Mouse (Mus musculus) neural tube, embryonic 14.5 days (tissue): ENCODE measurements around the gene Hist1h4n. TPM values are rescaled to one million over a fixed set of nuclear protein-coding genes. Genes with fewer than 3 reads are reported as not detected.
"Not testable (repeated sequence)": the region's sequence is repeated elsewhere in the genome, so short reads cannot be mapped to it uniquely, and the experiment has no call there.

ENCODE experiments used
- ATAC-seq: fragments of 200-750 bp; cut with Nextera tagmentation; 2 replicates; pipeline ENCODE4 v1.8.0; 2017; ENCODE audit warnings: low read depth, mild to moderate bottlenecking, moderate TSS enrichment, moderate library complexity
- H3K27ac ChIP-seq: fragments of 300-500 bp; sonication (generic); 2 replicates; pipeline ENCODE4 v1.5.1; 2014; ENCODE audit warnings: low read depth, mild to moderate bottlenecking, control low read depth, low read length, moderate library complexity, mixed read lengths
- H3K27me3 ChIP-seq: fragments of 300-500 bp; sonication (generic); 2 replicates; pipeline ENCODE4 v1.6.1; 2014; ENCODE audit warnings: low read length; ENCODE audit not compliant: control insufficient read depth, insufficient read depth
- H3K36me3 ChIP-seq: fragments of 300-500 bp; sonication (generic); 2 replicates; pipeline ENCODE4 v1.6.1; 2014; ENCODE audit warnings: low read length, mixed read lengths; ENCODE audit not compliant: control insufficient read depth, insufficient read depth
- H3K4me1 ChIP-seq: fragments of 300-500 bp; sonication (generic); 2 replicates; pipeline ENCODE4 v1.6.1; 2014; ENCODE audit warnings: low read length; ENCODE audit not compliant: control insufficient read depth, insufficient read depth
- H3K4me2 ChIP-seq: fragments of 300-500 bp; sonication (generic); 2 replicates; pipeline ENCODE4 v1.6.1; 2014; ENCODE audit warnings: mild to moderate bottlenecking, low read depth, low read length, control low read depth
- H3K4me3 ChIP-seq: fragments of 300-500 bp; sonication (generic); 2 replicates; pipeline ENCODE4 v1.5.1; 2014; ENCODE audit warnings: low read depth, low read length, control low read depth, mixed read lengths
- H3K9ac ChIP-seq: fragments of 300-500 bp; sonication (generic); replicated peaks from 2 replicates; pipeline ENCODE4 v1.6.1; 2014; ENCODE audit warnings: low read depth, mild to moderate bottlenecking, control low read depth, low read length, mixed read lengths
- H3K9me3 ChIP-seq: fragments of 300-500 bp; sonication (generic); 2 replicates; pipeline ENCODE4 v1.6.1; 2016; ENCODE audit warnings: low read length; ENCODE audit not compliant: control insufficient read depth
- WGBS: fragments of 180-500 bp; shearing (Covaris S2); extraction: QIAGEN DNeasy Blood & Tissue Kit; methylation state at CpG from one replicate; pipeline ENCODE4 v1.1.7; 2014; 5-methylcytosine and 5-hydroxymethylcytosine counted together
- polyA plus RNA-seq: library from polyadenylated mRNA; unstranded; fragments of >200 nt; fragmentation: Nextera tagmentation; extraction: Ambion mirVana; gene quantifications from 2 replicates; pipeline ENCODE4 v1.2.1, GENCODE M21; 2014

Hist1h4n gene
- polyA plus RNA-seq, 1 experiment from 2014 or later: 4.7 TPM

DNA sequence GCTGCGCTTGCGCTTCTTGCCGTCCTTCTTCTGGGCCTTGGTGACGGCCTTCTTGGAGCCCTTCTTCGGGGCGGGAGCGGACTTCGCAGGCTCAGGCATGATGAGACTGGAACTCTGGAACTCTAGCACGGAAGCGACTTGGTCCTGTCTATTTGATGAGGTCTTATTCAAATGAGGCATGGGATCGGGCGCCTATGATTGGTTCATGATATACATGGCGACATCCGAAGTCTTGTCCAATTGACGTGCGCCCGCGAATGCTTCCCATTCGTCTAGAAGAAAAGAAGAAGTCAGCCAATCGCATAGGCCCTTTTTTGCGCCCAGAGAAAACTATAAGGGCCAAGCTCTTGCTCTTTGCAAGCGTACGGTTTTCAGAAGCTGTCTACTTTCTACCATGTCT, 21.9 kb downstream of the Hist1h4n start, which contains the start of the genes Hist1h2bq and Hist1h2ao:
Gene Hist1h2bq, minus strand, starts transcription at position 125 of the 400 bp plus-strand sequence.
Gene Hist1h2ao, plus strand, starts transcription at position 393 of the 400 bp plus-strand sequence.
- H3K36me3 ChIP-seq: not testable (repeated sequence)

GRCm38 (mm10) chr13:21803058-21803457, 28.9 kb downstream of the Hist1h4n start:
- H3K9me3 ChIP-seq, H3K4me3 ChIP-seq, H3K4me2 ChIP-seq, H3K4me1 ChIP-seq, H3K36me3 ChIP-seq, H3K27me3 ChIP-seq, H3K9ac ChIP-seq, H3K27ac ChIP-seq: not testable (repeated sequence)
- no CpG with 5 or more reads among the region's 4 CpGs for WGBS
- peak; percentile 68; the same call in 1 of the 2 replicates for ATAC-seq

More for the DNA sequence above, 21.9 kb downstream of the Hist1h4n start, which contains the start of the genes Hist1h2bq and Hist1h2ao:
- not testable (repeated sequence) for H3K27ac ChIP-seq, H3K9ac ChIP-seq, H3K4me2 ChIP-seq, H3K4me3 ChIP-seq, H3K4me1 ChIP-seq, H3K27me3 ChIP-seq, H3K9me3 ChIP-seq
- ATAC-seq: peak; percentile 98
- WGBS: no CpG with 5 or more reads among the region's 23 CpGs

DNA sequence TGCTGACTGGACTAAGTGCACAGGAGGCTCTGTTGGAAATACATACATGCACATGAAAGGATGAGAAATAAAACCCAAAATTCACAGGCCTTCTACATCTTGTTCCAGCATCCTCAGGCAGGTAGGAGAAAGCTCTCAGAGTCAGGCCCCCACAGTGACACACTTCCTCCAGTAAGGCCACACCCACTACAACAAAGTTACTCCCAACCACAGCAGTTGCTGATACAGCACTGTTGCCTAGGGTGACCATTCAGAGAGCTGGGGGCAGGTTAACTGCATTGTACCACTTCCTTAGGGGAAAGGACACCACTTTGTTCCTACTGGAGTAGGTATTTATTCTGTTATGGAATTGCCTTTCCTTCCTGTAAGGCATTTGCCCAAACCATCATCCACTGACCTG, 34.8 kb downstream of the Hist1h4n start:
- H3K36me3 ChIP-seq, H3K4me1 ChIP-seq, H3K27ac ChIP-seq, H3K9me3 ChIP-seq, ATAC-seq, H3K4me3 ChIP-seq, H3K4me2 ChIP-seq, H3K9ac ChIP-seq, H3K27me3 ChIP-seq: not testable (repeated sequence)

- ATAC-seq: no peak
- no peak overlapping the region for H3K4me3 ChIP-seq
- 91% methylated on average over 7 of the region's 7 CpGs for WGBS
- no peaks in the 10 kb centered on the region for H3K9me3 ChIP-seq
- no peaks in the 10 kb centered on the region for H3K27me3 ChIP-seq
- no peaks in the 10 kb centered on the region for H3K4me1 ChIP-seq
- H3K4me2 ChIP-seq: no peak overlapping the region
- H3K27ac ChIP-seq: no peak overlapping the region
- H3K9ac ChIP-seq: no peak overlapping the region
- no peaks in the 10 kb centered on the region for H3K36me3 ChIP-seq
Observed at GRCm38 (mm10) chr13:21795584-21795983, 36.4 kb downstream of the Hist1h4n start.

- H3K9ac ChIP-seq: no peak overlapping the region
- H3K9me3 ChIP-seq: no peaks in the 10 kb centered on the region
- 7% methylated on average over 17 of the region's 18 CpGs for WGBS
- H3K4me1 ChIP-seq: peaks cover 12% of the 10 kb centered on the region
- H3K27me3 ChIP-seq: no peaks in the 10 kb centered on the region
- H3K4me2 ChIP-seq: peak overlapping the region; percentile 40
- no peak overlapping the region for H3K27ac ChIP-seq
- no peak for ATAC-seq
- H3K4me3 ChIP-seq: no peak overlapping the region
- H3K36me3 ChIP-seq: no peaks in the 10 kb centered on the region
Observed at GRCm38 (mm10) chr13:21790601-21791283, 41.3 kb downstream of the Hist1h4n start.

GRCm38 (mm10) chr13:21789925-21790324, 42.1 kb downstream of the Hist1h4n start:
- no peaks in the 10 kb centered on the region for H3K9me3 ChIP-seq
- H3K4me2 ChIP-seq: no peak overlapping the region
- H3K27me3 ChIP-seq: no peaks in the 10 kb centered on the region
- ATAC-seq: no peak
- H3K36me3 ChIP-seq: no peaks in the 10 kb centered on the region
- no peak overlapping the region for H3K4me3 ChIP-seq
- H3K4me1 ChIP-seq: peaks cover 12% of the 10 kb centered on the region
- H3K27ac ChIP-seq: no peak overlapping the region
- WGBS: 57% methylated on average over 6 of the region's 6 CpGs
- H3K9ac ChIP-seq: no peak overlapping the region

DNA sequence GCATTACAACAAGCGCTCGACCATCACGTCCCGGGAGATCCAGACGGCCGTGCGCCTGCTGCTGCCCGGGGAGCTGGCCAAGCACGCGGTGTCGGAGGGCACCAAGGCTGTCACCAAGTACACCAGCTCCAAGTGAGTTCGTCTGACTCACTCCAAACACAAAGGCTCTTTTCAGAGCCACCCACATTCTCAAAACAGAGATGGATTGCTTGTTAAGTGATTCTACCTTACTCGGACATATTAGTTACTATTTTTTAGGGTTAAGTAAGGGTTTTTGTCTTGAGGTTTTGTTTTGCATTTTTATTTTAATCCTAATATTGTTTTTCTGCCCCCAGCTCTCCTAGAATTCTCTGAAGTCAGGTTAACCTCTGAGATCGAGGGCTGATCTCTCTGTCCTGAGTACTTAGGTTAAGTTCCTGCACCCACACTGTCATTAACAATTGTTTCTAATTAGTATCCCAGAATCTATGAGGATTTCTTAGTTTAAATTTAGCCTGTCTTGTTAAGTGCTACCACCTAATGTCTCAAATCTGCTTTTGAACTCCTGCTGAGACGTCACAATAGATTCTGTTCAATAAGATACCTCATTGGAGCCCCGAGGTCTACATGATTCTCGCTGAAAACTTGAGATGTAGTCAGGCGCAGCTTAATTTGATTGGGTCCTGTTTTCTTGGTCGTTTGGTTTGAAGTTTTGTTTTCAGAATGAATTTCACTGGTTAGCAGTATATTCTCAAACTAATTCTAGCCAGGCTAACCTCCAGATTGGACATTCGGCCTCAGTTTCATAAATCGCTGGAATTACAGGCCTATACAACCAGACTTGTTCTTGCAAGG, 44.0 kb downstream of the Hist1h4n start:
- peak; percentile 29; the same call in 1 of the 2 replicates for ATAC-seq
- no peaks in the 10 kb centered on the region for H3K27me3 ChIP-seq
- peak overlapping the region; percentile 5; the same call in 1 of the 2 replicates for H3K27ac ChIP-seq
- no peaks in the 10 kb centered on the region for H3K36me3 ChIP-seq
- no peak overlapping the region for H3K9ac ChIP-seq
- H3K4me2 ChIP-seq: peak overlapping the region; percentile 56
- 12% methylated on average over 14 of the region's 21 CpGs for WGBS
- H3K4me3 ChIP-seq: peak overlapping the region; percentile 29
- no peaks in the 10 kb centered on the region for H3K9me3 ChIP-seq
- peaks cover 16% of the 10 kb centered on the region for H3K4me1 ChIP-seq

- Histone ChIP-seq H3K4me3 (peak within 1 kb of the TSS; percentile 29), H3K4me1 (peaks cover 23% of the 10 kb centered on the region), H3K4me2 (peak within 1 kb of the TSS; percentile 56), H3K27ac (peak within 1 kb of the TSS; percentile 52)
- not testable (repeated sequence) for H3K27me3 ChIP-seq, H3K9me3 ChIP-seq, H3K36me3 ChIP-seq, H3K9ac ChIP-seq
- WGBS: under 1% methylated on average over 35 of the region's 63 CpGs
- peak; percentile 95 for ATAC-seq
Observed at GRCm38 (mm10) chr13:21786899-21787629, 44.9 kb downstream of the Hist1h4n start, which contains the start of the genes Hist1h2an and Hist1h2bp. Gene Hist1h2an (minus strand): TSS chr13:21787218. Gene Hist1h2bp (plus strand): TSS chr13:21787461.
